Mouse (Mus musculus) CH12.LX (cell line): ENCODE measurements around the gene Klhl31.

Experiments used
- CTCF ChIP-seq, 2 experiments: IDR thresholded peaks in 1 of 2; conservative IDR thresholded peaks in 1 of 2; 2 replicates each; pipeline ENCODE4 v1.5.1; 2011 to 2012; ENCODE audit warnings: low read depth in 2 of 2, low read length in 2 of 2, improper control_type of control experiment in 1 of 2, inconsistent platforms in 1 of 2, mild to moderate bottlenecking in 1 of 2, moderate library complexity in 1 of 2
- EP300 ChIP-seq: IDR thresholded peaks from 2 replicates; pipeline ENCODE4 v1.6.1; 2011; ENCODE audit warnings: low read length, improper control_type of control experiment
- USF1 ChIP-seq: IDR thresholded peaks from 2 replicates; pipeline ENCODE4 v1.6.1; 2014; ENCODE audit warnings: low read depth, mild to moderate bottlenecking, inconsistent platforms, low read length, improper control_type of control experiment

- TF ChIP-seq EP300 = no peak
- TF ChIP-seq USF1 = no peak
- TF ChIP-seq CTCF (conservative IDR thresholded peaks at IDR 0.05 in 1 of 2, IDR thresholded peaks at IDR 0.05 in 1 of 2; ENCODE audit: low read depth in 2 of 2, low read length in 2 of 2) = no peak
Observed at GRCm38 (mm10) chr9:77607295-77607694, 29.0 kb upstream of the Klhl31 start.
